Mouse (Mus musculus) stomach, embryonic 15.5 days (tissue): ENCODE measurements at regions not wholly inside any gene's neighbourhood (a gene's known extent, or its start where the extent isn't known, plus 50 kb on each side); places are given as distances from the start of the nearest gene placed in this dataset.

Source experiments
- ATAC-seq: fragments of 200-750 bp; cut with Nextera tagmentation; 2 replicates; pipeline ENCODE4 v1.8.0; 2017; ENCODE audit warnings: low read depth, moderate number of reproducible peaks, moderate TSS enrichment; ENCODE audit not compliant: insufficient read depth, low FRiP score
- H3K27ac ChIP-seq: fragments of 300-500 bp; sonication (generic); 2 replicates; pipeline ENCODE4 v1.5.1; 2015; ENCODE audit warnings: mild to moderate bottlenecking, inconsistent platforms
- H3K27me3 ChIP-seq: fragments of 300-500 bp; sonication (generic); replicated peaks from 2 replicates; pipeline ENCODE4 v1.6.1; 2015; ENCODE audit warnings: inconsistent platforms
- H3K36me3 ChIP-seq: fragments of 300-500 bp; sonication (generic); 2 replicates; pipeline ENCODE4 v1.6.1; 2015; ENCODE audit warnings: inconsistent platforms
- H3K4me1 ChIP-seq: fragments of 300-500 bp; sonication (generic); 2 replicates; pipeline ENCODE4 v1.6.1; 2015; ENCODE audit warnings: inconsistent platforms
- H3K4me2 ChIP-seq: fragments of 300-500 bp; sonication (generic); 2 replicates; pipeline ENCODE4 v1.6.1; 2015; ENCODE audit warnings: mild to moderate bottlenecking, inconsistent platforms
- H3K4me3 ChIP-seq: fragments of 300-500 bp; sonication (generic); replicated peaks from 2 replicates; pipeline ENCODE4 v1.5.1; 2015; ENCODE audit warnings: inconsistent platforms
- H3K9ac ChIP-seq: fragments of 300-500 bp; sonication (generic); 2 replicates; pipeline ENCODE4 v1.6.1; 2015; ENCODE audit warnings: inconsistent platforms
- H3K9me3 ChIP-seq: fragments of 300-500 bp; sonication (generic); 2 replicates; pipeline ENCODE4 v1.6.1; 2016; ENCODE audit warnings: inconsistent platforms
- WGBS: fragments of 180-500 bp; shearing (Covaris S2); methylation state at CpG from one replicate; pipeline ENCODE4 v1.1.7; 2015; 5-methylcytosine and 5-hydroxymethylcytosine counted together

GRCm38 (mm10) chr16:5307249-5307605 lies 51.4 kb upstream of the Eef2kmt start:
- Histone ChIP-seq H3K4me3 (peak overlapping the region; percentile 38), H3K4me1 (peaks cover 4% of the 10 kb centered on the region; the same call in 1 of the 2 replicates)
- ATAC-seq, result no peak

GRCm38 (mm10) chr16:5306588-5307248 lies 50.9 kb upstream of the Eef2kmt start:
- H3K9ac ChIP-seq, result 0 out of 2 replicates have a peak overlapping the region, but pooled peaks have one; percentile 48
- peak overlapping the region; percentile 38 for H3K4me3 ChIP-seq
- H3K9me3 ChIP-seq, result no peaks in the 10 kb centered on the region
- H3K4me1 ChIP-seq, result peaks cover 4% of the 10 kb centered on the region; the same call in 1 of the 2 replicates
- H3K4me2 ChIP-seq, result peak overlapping the region; percentile 94
- peaks cover 7% of the 10 kb centered on the region; the same call in 1 of the 2 replicates for H3K27me3 ChIP-seq
- WGBS, result 1% methylated on average over 36 of the region's 36 CpGs
- ATAC-seq, result peak; percentile 76
- no peak overlapping the region for H3K27ac ChIP-seq
- H3K36me3 ChIP-seq, result no peaks in the 10 kb centered on the region

More at GRCm38 (mm10) chr16:5307249-5307605, 51.4 kb upstream of the Eef2kmt start:
- WGBS, result 65% methylated on average over 7 of the region's 7 CpGs
- no peaks in the 10 kb centered on the region for H3K9me3 ChIP-seq
- no peak overlapping the region for H3K9ac ChIP-seq
- no peaks in the 10 kb centered on the region for H3K36me3 ChIP-seq
- peak overlapping the region; percentile 94 for H3K4me2 ChIP-seq
- peaks cover 7% of the 10 kb centered on the region; the same call in 1 of the 2 replicates for H3K27me3 ChIP-seq
- H3K27ac ChIP-seq, result no peak overlapping the region
